Mouse (Mus musculus): ENCODE measurements around the gene Lin54.
A peak's percentile ranks its signal among the peaks of the same experiment; 100 is the strongest.
"Not testable (repeated sequence)": the region's sequence is repeated elsewhere in the genome, so short reads cannot be mapped to it uniquely, and the experiment has no call there.

Lin54 gene

GRCm38 (mm10) chr5:100488231-100488630 is 12.2 kb downstream of the Lin54 start:
- DNase-seq (ENCODE audit: low read depth, low spot score) = no peak

DNA sequence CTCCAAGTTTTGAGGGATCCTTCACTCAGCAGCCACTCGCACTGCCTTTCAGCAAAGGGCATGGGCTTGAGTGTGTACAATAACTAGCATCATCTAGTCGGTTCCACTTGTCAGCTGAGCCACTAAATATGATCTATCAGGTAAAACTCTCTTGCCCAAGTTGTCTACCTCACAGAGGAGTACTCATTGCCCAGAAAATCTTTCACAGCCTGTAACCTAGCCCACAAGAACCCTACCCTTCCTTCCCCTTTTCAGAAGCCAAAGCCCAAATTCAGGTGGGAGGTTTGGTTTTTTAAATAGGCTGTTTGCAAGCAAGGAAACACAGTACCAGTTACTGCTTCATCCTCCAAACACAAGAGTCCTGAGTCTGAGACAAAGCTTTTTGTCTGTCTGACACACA is 13.3 kb downstream of the Lin54 start:
- no peak for DNase-seq (ENCODE audit: low read depth, low spot score)

DNA sequence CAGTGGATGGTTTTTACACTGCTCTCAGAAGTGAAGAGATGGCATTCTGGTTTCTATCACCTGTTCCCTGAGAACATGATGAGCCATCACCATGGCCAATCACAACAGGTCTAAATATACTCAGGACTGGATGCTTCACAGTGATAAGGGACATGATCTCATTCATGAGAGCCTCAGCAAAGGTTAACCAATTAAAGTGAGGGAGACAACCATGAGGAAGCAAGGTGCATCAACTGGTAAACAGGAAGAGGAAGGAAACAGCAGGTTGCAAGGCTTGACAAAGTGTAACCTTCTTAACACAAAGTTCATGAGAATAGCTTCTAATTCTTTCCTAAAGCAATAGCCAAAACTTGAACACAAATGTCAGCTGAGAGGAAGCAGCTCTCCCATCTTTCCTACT is 16.9 kb downstream of the Lin54 start:
- DNase-seq (ENCODE audit: low read depth, low spot score) = no peak

GRCm38 (mm10) chr5:100477604-100478003 is 22.8 kb downstream of the Lin54 start:
- no peak for DNase-seq (ENCODE audit: low read depth, low spot score)

DNA sequence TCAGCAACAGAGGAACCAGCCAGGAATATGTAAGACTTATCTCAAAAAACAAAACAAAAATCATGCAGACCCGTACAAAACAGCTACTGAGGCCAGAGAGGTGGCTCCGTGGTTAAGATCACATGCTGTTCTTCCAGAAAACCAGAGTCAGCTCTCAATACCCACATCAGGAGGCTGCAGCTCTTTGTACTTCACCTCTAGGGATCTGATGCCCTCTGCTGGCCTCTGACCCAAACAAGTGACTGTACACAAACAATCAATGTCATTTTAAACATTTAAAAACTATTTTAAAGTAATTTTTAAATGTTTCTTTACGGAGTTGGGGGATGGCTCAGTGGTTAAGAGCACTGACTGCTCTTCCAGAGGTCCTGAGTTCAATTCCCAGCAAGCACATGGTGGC is 24.1 kb downstream of the Lin54 start:
- peak; percentile 27 for DNase-seq (ENCODE audit: low read depth, low spot score)

GRCm38 (mm10) chr5:100467336-100467735 is 33.1 kb downstream of the Lin54 start:
- no peak for DNase-seq (ENCODE audit: low read depth, low spot score)

- DNase-seq (ENCODE audit: low read depth, low spot score) = no peak
These were observed 33.8 kb downstream of the Lin54 start for GRCm38 (mm10) chr5:100466624-100467023.

GRCm38 (mm10) chr5:100462374-100462773 is 38.1 kb downstream of the Lin54 start:
- DNase-seq (ENCODE audit: low read depth, low spot score) = no peak

GRCm38 (mm10) chr5:100461526-100461925 is 38.9 kb downstream of the Lin54 start:
- DNase-seq (ENCODE audit: low read depth, low spot score) = no peak

DNA sequence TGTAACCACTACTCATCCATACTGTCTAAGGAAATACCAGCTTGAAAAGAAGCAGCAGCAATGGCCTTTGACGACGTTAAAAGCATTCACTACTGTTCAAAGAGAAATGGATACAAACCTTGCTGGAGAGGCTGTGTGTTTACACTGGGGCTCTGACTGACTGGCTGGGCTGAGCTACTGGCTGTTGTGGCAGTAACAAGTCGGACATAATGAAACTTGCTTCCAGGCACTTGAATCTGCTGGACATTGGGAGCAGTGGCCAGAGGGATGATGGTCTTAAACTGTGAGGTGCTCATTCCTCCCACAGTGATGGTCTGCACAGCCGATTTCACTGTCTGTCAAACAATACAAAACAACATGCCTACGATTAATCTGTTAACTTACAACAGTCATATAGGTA is 41.0 kb downstream of the Lin54 start:
- DNase-seq (ENCODE audit: low read depth, low spot score) = no peak

- no peak for DNase-seq (ENCODE audit: low read depth, low spot score)
These were observed 48.6 kb downstream of the Lin54 start for GRCm38 (mm10) chr5:100451871-100452270.

- no peak for DNase-seq (ENCODE audit: low read depth, low spot score)
These were observed 61.6 kb downstream of the Lin54 start for GRCm38 (mm10) chr5:100438796-100439195.

DNA sequence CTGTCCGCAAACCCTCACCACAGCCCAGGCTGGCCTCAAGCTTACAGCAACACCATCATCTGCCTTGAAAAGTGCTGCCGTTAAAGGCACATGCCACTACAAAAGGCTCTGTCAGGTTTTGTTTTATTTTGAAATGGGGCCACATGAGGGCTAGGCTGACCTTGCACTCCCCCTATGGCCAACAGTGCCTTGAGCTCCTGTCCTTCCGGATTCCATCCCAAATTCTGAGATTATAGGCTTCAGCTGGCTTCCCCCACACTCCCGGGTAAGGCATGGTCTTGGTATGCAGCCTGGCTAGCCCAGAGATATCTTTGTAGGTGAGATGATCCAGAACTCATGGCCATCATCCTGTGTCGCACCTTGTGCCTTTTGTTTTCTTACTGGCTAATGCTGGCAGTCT is 62.5 kb downstream of the Lin54 start:
- no peak for DNase-seq (ENCODE audit: low read depth, low spot score)

DNA sequence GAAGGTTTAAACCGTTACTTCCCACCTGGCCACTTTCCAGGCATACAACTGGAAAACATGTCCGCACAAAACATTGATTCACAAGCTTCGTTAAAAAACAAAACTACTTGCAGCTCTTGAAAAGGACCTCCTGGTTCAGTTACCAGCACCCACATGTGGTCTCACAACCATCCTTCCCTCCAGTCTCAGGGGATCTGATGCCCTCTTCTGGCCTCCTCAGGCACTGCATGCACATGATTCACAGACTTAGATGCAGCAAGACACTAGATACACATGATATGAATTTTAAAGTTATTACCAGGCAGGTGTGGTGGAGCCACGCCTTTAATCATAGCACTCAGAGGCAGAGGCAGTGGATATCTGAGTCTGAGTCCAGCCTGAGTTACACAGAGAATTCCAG is 63.4 kb downstream of the Lin54 start:
- DNase-seq (ENCODE audit: low read depth, low spot score) = peak; percentile 28

- no peak for DNase-seq (ENCODE audit: low read depth, low spot score)
These were observed 69.5 kb downstream of the Lin54 start for GRCm38 (mm10) chr5:100430966-100431365.

GRCm38 (mm10) chr5:100430076-100430390 is 70.4 kb downstream of the Lin54 start:
- no peak for DNase-seq (ENCODE audit: low read depth, low spot score)

GRCm38 (mm10) chr5:100429344-100430075 is 70.9 kb downstream of the Lin54 start:
- DNase-seq (ENCODE audit: low read depth, low spot score) = peak; percentile 99

- peak; percentile 70 for DNase-seq (ENCODE audit: low read depth, low spot score)
These were observed 71.6 kb downstream of the Lin54 start for GRCm38 (mm10) chr5:100428734-100429343.

DNA sequence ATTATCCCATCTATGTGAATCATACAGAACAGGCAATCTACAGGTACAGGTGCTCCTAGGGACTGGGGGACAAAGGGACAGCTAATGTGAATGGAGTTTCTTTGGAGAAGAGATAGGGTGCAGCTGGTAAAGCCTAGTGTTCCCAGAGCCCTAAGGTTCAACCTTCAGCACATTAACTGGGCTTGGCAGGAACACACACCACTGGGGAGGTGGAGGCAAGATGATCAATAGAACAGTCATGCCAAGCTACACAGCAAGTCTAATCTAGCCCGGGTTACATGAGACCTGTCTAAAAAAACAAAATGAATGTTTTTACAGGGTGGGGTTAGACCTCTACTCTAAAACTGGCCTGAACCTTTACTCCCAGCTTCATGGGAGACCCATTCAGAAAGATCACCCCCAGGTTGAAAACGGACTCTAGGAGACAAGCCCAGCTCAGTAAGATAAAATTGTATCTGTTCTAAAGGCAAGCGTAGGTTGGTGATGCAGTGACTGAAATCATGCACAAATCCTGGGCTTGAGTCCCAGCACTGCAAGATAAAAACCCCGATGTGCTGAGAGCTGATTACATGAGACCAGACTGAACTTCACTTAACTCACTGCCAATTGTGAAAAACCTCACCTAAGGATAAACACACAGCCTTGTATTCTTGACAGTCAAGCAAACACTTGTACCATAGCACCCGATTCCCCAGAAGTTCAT is 72.3 kb downstream of the Lin54 start:
- peak; percentile 35 for DNase-seq (ENCODE audit: low read depth, low spot score)

GRCm38 (mm10) chr5:100427276-100427675 is 73.2 kb downstream of the Lin54 start:
- peak; percentile 55 for DNase-seq (ENCODE audit: low read depth, low spot score)

DNA sequence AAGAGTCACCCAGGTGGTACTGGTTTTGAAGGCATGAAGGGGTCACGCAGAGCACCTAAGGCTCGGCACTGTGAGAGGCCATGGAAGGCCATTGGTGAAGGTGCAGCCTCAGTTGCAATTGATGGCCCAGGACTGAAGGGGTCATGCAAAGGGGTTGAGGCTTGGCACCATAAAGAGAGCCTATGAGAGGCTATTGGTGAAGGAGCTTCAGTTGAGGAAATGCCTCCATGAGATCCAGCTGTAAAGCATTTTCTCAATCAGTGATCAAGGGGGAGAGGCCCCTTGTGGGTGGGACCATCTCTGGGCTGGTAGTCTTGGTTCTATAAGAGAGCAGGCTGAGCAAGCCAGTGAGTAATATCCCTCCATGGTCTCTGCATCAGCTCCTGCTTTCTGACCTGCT is 74.6 kb downstream of the Lin54 start:
- not testable (repeated sequence) for DNase-seq (ENCODE audit: low read depth, low spot score)

- peak; percentile 22 for DNase-seq (ENCODE audit: low read depth, low spot score)
These were observed 76.2 kb downstream of the Lin54 start for GRCm38 (mm10) chr5:100424252-100424651.

DNA sequence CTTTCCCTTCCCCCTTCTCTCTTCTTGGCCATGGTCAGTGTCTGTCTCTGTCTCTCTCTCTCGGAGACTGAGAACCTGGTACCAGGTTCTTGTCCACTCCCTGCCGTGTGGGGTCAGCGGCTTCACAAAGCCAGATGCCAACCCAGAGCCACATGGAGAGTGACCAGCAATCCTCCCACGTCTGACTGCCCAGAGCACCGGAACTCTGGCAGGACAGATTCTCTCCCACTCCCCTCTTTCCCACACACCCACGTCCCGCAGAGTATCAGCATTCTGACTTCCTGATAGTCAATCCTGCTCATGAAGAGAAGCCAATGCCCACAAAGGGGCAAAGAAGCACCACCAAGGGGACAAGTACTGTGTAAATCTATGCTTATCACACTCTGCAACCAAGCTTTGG is 76.8 kb downstream of the Lin54 start:
- DNase-seq (ENCODE audit: low read depth, low spot score) = no peak
